Mouse (Mus musculus) hindbrain, embryonic 10.5 days (tissue): ENCODE measurements at regions not wholly inside any gene's neighbourhood (a gene's known extent, or its start where the extent isn't known, plus 50 kb on each side); places are given as distances from the start of the nearest gene placed in this dataset.

Experiments used
- DNase-seq: peaks from one replicate; pipeline ENCODE4 v3.0.0-alpha.2; 2017; ENCODE audit warnings: low spot score
- H3K27ac ChIP-seq: fragments of 300-500 bp; sonication (generic); 2 replicates; pipeline ENCODE4 v1.5.1; 2016; ENCODE audit warnings: mild to moderate bottlenecking, moderate library complexity
- H3K27me3 ChIP-seq: fragments of 300-500 bp; sonication (generic); 2 replicates; pipeline ENCODE4 v1.6.1; 2016; ENCODE audit warnings: mild to moderate bottlenecking; ENCODE audit not compliant: poor library complexity, insufficient read depth, severe bottlenecking
- H3K36me3 ChIP-seq: fragments of 300-500 bp; sonication (generic); 2 replicates; pipeline ENCODE4 v1.6.1; 2016; ENCODE audit warnings: mild to moderate bottlenecking, moderate library complexity
- H3K4me1 ChIP-seq: fragments of 300-500 bp; sonication (generic); replicated peaks from 2 replicates; pipeline ENCODE4 v1.6.1; 2016; ENCODE audit warnings: mild to moderate bottlenecking
- H3K4me3 ChIP-seq: fragments of 300-500 bp; sonication (generic); 2 replicates; pipeline ENCODE4 v1.5.1; 2016; ENCODE audit warnings: mild to moderate bottlenecking, moderate library complexity
- H3K9me3 ChIP-seq: fragments of 300-500 bp; sonication (generic); 2 replicates; pipeline ENCODE4 v1.6.1; 2016; ENCODE audit warnings: mild to moderate bottlenecking, moderate library complexity
- WGBS: fragments of 180-500 bp; shearing (Covaris S2); methylation state at CpG from one replicate; pipeline ENCODE4 v1.1.7; 2016; 5-methylcytosine and 5-hydroxymethylcytosine counted together

DNA sequence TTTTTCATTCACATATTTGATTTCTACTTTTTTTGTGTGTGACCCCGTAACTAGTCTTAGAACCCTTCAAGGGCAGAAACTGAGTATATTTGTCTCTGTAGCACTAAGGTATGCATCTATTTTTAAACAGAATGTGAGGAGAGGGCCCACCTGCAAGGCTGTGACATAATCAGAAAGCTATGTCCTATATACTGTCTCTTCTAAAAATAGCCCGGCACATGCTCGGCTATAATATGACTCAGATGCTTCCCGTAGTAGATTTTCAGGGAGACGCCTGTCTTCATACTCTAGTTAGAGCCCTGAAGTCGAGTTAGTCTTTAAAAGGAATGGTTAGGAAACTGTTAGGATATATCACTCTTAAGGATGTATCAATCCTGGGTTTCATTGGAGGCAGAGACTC lies 61.0 kb upstream of the Prickle1 start:
- H3K9me3 ChIP-seq: peaks cover 3% of the 10 kb centered on the region; the same call in 1 of the 2 replicates
- 81% methylated on average over 6 of the region's 6 CpGs for WGBS

DNA sequence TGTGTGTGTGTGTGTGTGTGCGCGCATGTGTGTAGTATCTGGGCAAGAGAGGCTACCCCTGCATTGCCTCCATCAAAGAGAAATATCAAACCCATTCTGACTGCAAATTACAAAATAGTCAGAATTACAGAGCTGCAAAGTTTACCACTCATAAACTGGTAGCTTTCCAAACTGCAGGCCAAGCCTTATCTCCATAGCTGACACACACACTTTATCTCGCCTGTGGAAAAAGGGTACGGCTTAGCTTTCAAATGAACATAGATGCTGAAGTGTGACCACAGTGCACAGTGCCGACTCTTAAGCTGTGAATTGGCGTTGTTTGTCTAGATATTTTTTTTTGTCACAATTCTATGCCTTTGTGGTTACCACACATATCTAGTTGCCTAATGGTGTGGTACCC lies 60.1 kb upstream of the Prickle1 start:
- Histone ChIP-seq H3K4me3 (no peak overlapping the region), H3K27me3 (no peaks in the 10 kb centered on the region), H3K9me3 (no peaks in the 10 kb centered on the region), H3K36me3 (no peaks in the 10 kb centered on the region), H3K4me1 (no peaks in the 10 kb centered on the region), H3K27ac (no peak overlapping the region)
- 96% methylated on average over 6 of the region's 6 CpGs for WGBS
- DNase-seq: no peak

More for the DNA sequence above, 61.0 kb upstream of the Prickle1 start:
- H3K36me3 ChIP-seq: no peaks in the 10 kb centered on the region
- H3K4me1 ChIP-seq: no peaks in the 10 kb centered on the region
- no peak overlapping the region for H3K4me3 ChIP-seq
- H3K27me3 ChIP-seq: no peaks in the 10 kb centered on the region
- no peak for DNase-seq
- no peak overlapping the region for H3K27ac ChIP-seq

DNA sequence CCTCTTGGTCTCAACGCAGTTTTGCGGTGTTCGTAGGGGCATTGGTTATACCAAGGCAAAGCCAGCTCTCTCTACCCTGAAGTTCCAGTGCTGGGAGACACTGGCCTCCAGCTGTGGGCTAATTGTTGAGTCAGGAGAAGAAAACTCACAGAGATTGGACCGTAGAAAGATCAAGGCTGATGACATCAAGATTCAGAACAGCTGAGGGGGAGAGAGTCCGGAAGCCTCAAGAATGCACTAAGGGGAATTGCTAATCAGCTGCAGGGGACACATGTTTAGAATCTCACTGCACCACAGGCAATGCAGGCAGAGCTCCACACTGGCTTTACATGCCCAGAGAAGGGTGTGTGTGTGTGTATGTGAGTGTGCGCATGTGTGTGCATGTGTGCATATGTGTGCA lies 59.6 kb upstream of the Prickle1 start:
- H3K4me1 ChIP-seq: peaks cover 1% of the 10 kb centered on the region; the same call in 1 of the 2 replicates
- H3K27ac ChIP-seq: no peak overlapping the region
- H3K9me3 ChIP-seq: no peaks in the 10 kb centered on the region
- no peaks in the 10 kb centered on the region for H3K27me3 ChIP-seq
- no peak for DNase-seq
- H3K4me3 ChIP-seq: no peak overlapping the region
- 86% methylated on average over 6 of the region's 6 CpGs for WGBS
- no peaks in the 10 kb centered on the region for H3K36me3 ChIP-seq

DNA sequence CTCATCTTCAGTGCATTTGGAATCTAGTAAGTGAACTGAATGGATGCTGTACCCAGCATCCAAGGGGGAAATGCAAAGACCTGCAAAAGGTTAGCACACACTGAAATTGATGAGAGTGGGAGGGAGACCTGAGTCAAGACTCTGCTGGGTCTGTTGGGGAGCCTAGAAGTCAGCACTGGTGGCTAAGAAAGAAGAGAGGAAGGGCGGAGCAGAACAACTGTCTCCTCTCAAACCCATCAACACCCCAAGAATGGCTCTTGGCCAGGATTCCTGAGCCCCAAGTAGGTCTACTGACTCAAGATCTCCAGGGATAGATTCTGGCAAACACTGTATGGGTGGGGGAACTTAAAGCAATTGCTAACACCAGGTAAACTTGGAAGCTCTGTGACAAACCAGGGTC lies 57.7 kb upstream of the Prickle1 start:
- WGBS: 100% methylated on average over 1 of the region's 1 CpGs
- peaks cover 3% of the 10 kb centered on the region; the same call in 1 of the 2 replicates for H3K4me1 ChIP-seq

DNA sequence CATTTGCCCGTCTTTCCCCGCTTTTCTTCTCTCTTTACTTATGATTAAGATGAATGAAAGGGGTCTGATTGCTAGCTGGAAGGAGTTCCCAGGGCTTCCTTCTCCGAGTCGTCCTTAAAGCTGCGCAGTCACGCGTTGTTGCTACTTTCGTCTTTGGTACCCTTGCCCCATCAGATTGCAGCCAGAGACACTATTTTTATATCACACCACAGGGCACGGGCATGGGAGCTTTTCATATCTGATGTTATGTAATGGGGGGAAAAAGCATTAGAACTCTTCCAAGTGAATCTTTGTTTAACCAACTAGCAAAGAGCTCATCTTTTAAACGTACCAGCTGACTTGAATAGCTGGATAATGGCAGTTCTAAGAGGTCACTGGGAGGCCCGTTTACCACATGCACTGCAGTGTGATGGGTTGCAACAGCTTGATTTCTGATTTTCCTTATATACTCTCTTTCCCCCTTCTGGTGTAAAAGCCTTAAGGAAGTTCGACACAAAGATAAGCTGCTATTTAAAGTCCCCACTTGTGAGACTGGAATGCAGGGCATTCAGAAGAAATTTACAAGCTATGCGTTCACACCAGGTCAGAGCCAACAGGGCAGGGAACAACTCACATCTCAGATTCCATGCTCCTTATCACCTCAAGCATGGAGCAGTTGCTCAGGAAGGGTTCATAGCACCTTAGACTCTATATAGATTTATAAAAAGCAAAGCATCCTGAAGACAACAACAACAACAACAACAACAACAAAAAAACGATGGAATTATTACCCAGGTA lies 55.5 kb upstream of the Prickle1 start:
- no peaks in the 10 kb centered on the region for H3K9me3 ChIP-seq
- H3K27me3 ChIP-seq: no peaks in the 10 kb centered on the region
- H3K36me3 ChIP-seq: no peaks in the 10 kb centered on the region
- H3K4me1 ChIP-seq: peaks cover 3% of the 10 kb centered on the region; the same call in 1 of the 2 replicates
- WGBS: 81% methylated on average over 14 of the region's 14 CpGs
- H3K27ac ChIP-seq: no peak overlapping the region
- no peak overlapping the region for H3K4me3 ChIP-seq
- no peak for DNase-seq

More for the DNA sequence above, 57.7 kb upstream of the Prickle1 start:
- Histone ChIP-seq H3K4me3 (no peak overlapping the region), H3K27ac (no peak overlapping the region), H3K9me3 (no peaks in the 10 kb centered on the region), H3K36me3 (no peaks in the 10 kb centered on the region), H3K27me3 (no peaks in the 10 kb centered on the region)
- DNase-seq: no peak

DNA sequence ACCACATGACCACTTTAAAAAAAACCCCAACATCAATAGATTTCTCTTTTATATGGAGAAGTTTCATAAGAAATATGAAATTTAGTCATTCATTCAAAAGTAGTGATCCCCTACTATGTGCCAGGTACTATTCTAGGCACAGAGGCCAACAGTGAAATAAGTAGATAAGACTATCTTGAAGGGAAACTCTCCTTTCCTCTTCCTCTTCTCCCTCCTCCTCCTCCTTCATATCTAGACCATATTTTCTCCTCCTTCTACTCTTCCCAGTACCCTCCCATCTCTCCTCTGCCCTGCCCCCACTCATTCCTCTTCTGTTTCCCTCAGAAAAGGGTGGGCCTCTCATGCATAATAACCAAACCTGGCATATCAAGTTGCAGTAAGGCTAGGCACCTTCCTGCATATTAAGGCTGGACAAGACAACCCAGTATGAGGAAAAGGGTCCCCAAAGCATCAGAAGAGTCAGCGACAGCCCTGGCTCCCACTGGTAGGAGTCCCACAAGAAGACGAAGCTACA lies 54.4 kb upstream of the Prickle1 start:
- Histone ChIP-seq H3K9me3 (no peaks in the 10 kb centered on the region), H3K4me1 (peaks cover 3% of the 10 kb centered on the region; the same call in 1 of the 2 replicates), H3K27ac (no peak overlapping the region), H3K27me3 (no peaks in the 10 kb centered on the region), H3K36me3 (no peaks in the 10 kb centered on the region), H3K4me3 (no peak overlapping the region)
- no peak for DNase-seq
- 89% methylated on average over 2 of the region's 2 CpGs for WGBS

DNA sequence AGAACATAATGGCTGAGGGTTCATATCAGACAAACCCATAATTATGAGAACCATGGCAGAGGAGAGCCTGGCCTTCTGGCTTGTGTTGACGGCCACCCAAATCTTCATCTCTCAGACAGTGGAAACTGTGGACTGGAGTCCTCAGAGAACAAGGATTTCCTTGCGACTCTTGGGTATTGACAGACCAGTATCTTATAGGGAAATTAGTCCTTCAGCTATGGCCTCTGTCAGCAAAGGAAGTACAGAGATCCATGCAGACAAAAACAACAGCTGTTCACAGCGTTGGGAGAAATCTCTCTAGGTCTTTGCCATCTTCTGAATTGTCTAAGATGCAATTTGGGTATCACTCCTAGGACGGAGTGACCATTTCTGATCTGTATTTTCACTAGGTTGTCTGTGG lies 53.0 kb upstream of the Prickle1 start:
- WGBS: 82% methylated on average over 4 of the region's 4 CpGs
- Histone ChIP-seq H3K27me3 (no peaks in the 10 kb centered on the region), H3K27ac (no peak overlapping the region), H3K4me3 (no peak overlapping the region), H3K9me3 (no peaks in the 10 kb centered on the region), H3K4me1 (peaks cover 3% of the 10 kb centered on the region; the same call in 1 of the 2 replicates), H3K36me3 (no peaks in the 10 kb centered on the region)
- DNase-seq: no peak

DNA sequence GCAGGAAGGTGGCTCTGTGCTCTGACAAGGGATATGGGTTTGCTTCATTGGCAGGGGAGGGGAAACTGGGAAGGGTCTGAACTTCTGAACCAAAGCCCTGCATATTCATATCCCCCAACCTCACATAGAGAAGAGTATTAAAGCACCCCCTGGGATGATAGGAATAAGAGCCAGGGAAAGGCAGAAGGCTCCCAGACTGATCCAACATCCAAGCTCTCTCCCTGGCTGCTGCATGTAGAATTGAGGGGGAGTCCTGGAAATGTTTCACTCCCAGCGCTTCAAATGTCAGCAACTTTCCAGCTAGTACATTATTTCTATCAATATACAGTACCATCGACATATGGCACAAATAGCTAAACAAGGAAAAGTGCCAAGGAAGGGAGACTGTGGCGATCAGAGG lies 51.1 kb upstream of the Prickle1 start:
- no peak overlapping the region for H3K4me3 ChIP-seq
- no peaks in the 10 kb centered on the region for H3K9me3 ChIP-seq
- H3K27me3 ChIP-seq: no peaks in the 10 kb centered on the region
- WGBS: 94% methylated on average over 3 of the region's 3 CpGs
- no peak overlapping the region for H3K27ac ChIP-seq
- DNase-seq: no peak
- H3K4me1 ChIP-seq: peaks cover 3% of the 10 kb centered on the region; the same call in 1 of the 2 replicates
- H3K36me3 ChIP-seq: no peaks in the 10 kb centered on the region

DNA sequence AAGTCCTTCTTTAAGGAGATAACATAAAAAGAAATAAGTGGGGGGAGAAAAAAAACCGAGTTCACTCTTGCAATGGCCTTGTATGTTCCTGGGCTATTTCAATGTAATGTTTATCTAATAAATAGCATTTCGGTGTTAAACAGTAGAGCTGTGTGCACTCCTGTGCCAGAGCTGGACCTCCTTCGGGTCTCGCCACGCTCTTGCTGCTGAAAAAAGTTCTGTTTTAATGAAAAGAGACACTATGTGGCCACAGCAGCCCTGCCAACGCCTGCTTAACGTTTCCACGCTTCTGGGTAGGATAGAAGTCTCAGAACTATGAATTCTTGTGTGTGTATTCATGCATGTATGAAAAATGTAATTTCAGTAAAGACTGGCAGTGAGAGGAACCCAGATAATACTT lies 50.3 kb upstream of the Prickle1 start:
- no peaks in the 10 kb centered on the region for H3K27me3 ChIP-seq
- no peak overlapping the region for H3K27ac ChIP-seq
- H3K9me3 ChIP-seq: no peaks in the 10 kb centered on the region
- H3K36me3 ChIP-seq: no peaks in the 10 kb centered on the region
- no peak for DNase-seq
- H3K4me1 ChIP-seq: peaks cover 3% of the 10 kb centered on the region; the same call in 1 of the 2 replicates
- 87% methylated on average over 8 of the region's 8 CpGs for WGBS
- H3K4me3 ChIP-seq: no peak overlapping the region
